20 mouse cellular contexts compared by ENCODE assay signal in genomic region chr10:8970807-8971206, GRCm38 (mm10).
A peak's percentile ranks its signal among the peaks of the same experiment; 100 is the strongest.
DNase-seq lines count a peak whose midpoint lies in the region; ATAC-seq and TF ChIP-seq lines count a peak whose summit lies in the region.
"Had no signal": no experiment of that assay in that cellular context is flagged by ENCODE, and none has a peak within 500 bp of the region (broad histone marks: within the 10 kb centered on the region; RNA-seq: fewer than 3 reads in every experiment).

No protein-coding gene starts in this region.

- no peak overlapping the region for H3K4me2 ChIP-seq in heart, postnatal 0 days (ENCODE audit: low read depth, low read length)
- no peak overlapping the region for H3K4me2 ChIP-seq in kidney, embryonic 15.5 days
- H3K4me2 ChIP-seq: embryonic facial prominence, embryonic 12.5 days; forebrain, embryonic 12.5 days had no signal

- TF ChIP-seq EP300 in heart, postnatal 0 days (IDR thresholded peaks at IDR 0.05; ENCODE audit: low read depth): no peak

- peaks cover 17% of the 10 kb centered on the region; the same call in 1 of the 2 replicates for H3K4me1 ChIP-seq in heart, postnatal 0 days (ENCODE audit: control insufficient read depth, insufficient read depth)
- no peaks in the 10 kb centered on the region for H3K4me1 ChIP-seq in ES-E14 (ENCODE audit: control insufficient read depth in 2 of 2, insufficient read depth in 2 of 2, low read length in 2 of 2, poor library complexity in 1 of 2)
- peaks cover 26% of the 10 kb centered on the region for H3K4me1 ChIP-seq in kidney, embryonic 15.5 days

- 78% methylated on average over 3 of the region's 3 CpGs for WGBS in heart, postnatal 0 days
- 64% methylated on average over 3 of the region's 3 CpGs for WGBS in kidney, embryonic 15.5 days

- H3K9ac ChIP-seq in heart, postnatal 0 days (replicated peaks; ENCODE audit: low read depth, low read length): no peak overlapping the region
- no peak overlapping the region for H3K9ac ChIP-seq in ES-E14 (ENCODE audit: insufficient read depth, low read depth, low read length, poor library complexity, severe bottlenecking)
- H3K9ac ChIP-seq in kidney, embryonic 15.5 days: no peak overlapping the region
- H3K9ac ChIP-seq: embryonic facial prominence, embryonic 12.5 days; forebrain, embryonic 12.5 days had no signal

- H3K27ac ChIP-seq in heart, postnatal 0 days (ENCODE audit: low read depth): peak overlapping the region; percentile 4; the same call in 1 of the 2 replicates
- H3K27ac ChIP-seq in ES-E14 (ENCODE audit: insufficient read depth, low read depth, low read length, poor library complexity, severe bottlenecking): no peak overlapping the region
- no peak overlapping the region for H3K27ac ChIP-seq in kidney, embryonic 15.5 days
- H3K27ac ChIP-seq: embryonic facial prominence, embryonic 10.5 days; embryonic facial prominence, embryonic 12.5 days; forebrain, embryonic 10.5 days; forebrain, embryonic 12.5 days had no signal

- no peak for TF ChIP-seq CTCF in heart, postnatal 0 days (IDR thresholded peaks at IDR 0.05; ENCODE audit: low read depth)

- H3K9me3 ChIP-seq in heart, postnatal 0 days (replicated peaks; ENCODE audit: control insufficient read depth, low read length): no peaks in the 10 kb centered on the region
- H3K9me3 ChIP-seq in ES-E14 (ENCODE audit: control insufficient read depth, insufficient read depth, low read depth, low read length): no peaks in the 10 kb centered on the region
- H3K9me3 ChIP-seq in kidney, embryonic 15.5 days (replicated peaks): no peaks in the 10 kb centered on the region
- H3K9me3 ChIP-seq: embryonic facial prominence, embryonic 10.5 days; embryonic facial prominence, embryonic 12.5 days; forebrain, embryonic 10.5 days; forebrain, embryonic 12.5 days had no signal

- no peak overlapping the region for H3K4me3 ChIP-seq in heart, postnatal 0 days (ENCODE audit: low read depth, low read length)
- no peak overlapping the region for H3K4me3 ChIP-seq in ES-E14 (ENCODE audit: insufficient read depth in 1 of 2, low read depth in 1 of 2, low read length in 2 of 2, poor library complexity in 1 of 2, severe bottlenecking in 1 of 2)
- no peak overlapping the region for H3K4me3 ChIP-seq in kidney, embryonic 15.5 days (replicated peaks)
- H3K4me3 ChIP-seq: embryonic facial prominence, embryonic 10.5 days; embryonic facial prominence, embryonic 12.5 days; erythroblast, embryonic 14.5 days; forebrain, embryonic 10.5 days; forebrain, embryonic 12.5 days had no signal

- in situ Hi-C loops in ES-E14 (cut with MboI; ENCODE audit: low sequenced_read_pairs in 2 of 2, unreplicated experiment in 2 of 2): no loop called here

- ATAC-seq in heart, postnatal 0 days (ENCODE audit: insufficient read depth, low read depth): no peak
- ATAC-seq in kidney, embryonic 15.5 days (replicated peaks; ENCODE audit: low FRiP score): no peak
- ATAC-seq: forebrain, embryonic 14.5 days; forebrain, embryonic 16.5 days had no signal

- no peaks in the 10 kb centered on the region for H3K36me3 ChIP-seq in heart, postnatal 0 days (replicated peaks; ENCODE audit: control insufficient read depth, insufficient read depth, low read length)
- no peaks in the 10 kb centered on the region for H3K36me3 ChIP-seq in ES-E14 (ENCODE audit: control insufficient read depth, insufficient read depth, low read length, poor library complexity, severe bottlenecking)
- H3K36me3 ChIP-seq in kidney, embryonic 15.5 days: no peaks in the 10 kb centered on the region
- H3K36me3 ChIP-seq: embryonic facial prominence, embryonic 10.5 days; embryonic facial prominence, embryonic 12.5 days; forebrain, embryonic 10.5 days; forebrain, embryonic 12.5 days had no signal

- DNase-seq in heart, postnatal 0 days (ENCODE audit: low spot score): no peak
- DNase-seq in heart, adult 9 months (ENCODE audit: low spot score in 2 of 2): no peak
- no peak for DNase-seq in ES-E14 (ENCODE audit: low read depth, low spot score)
- no peak for DNase-seq in adrenal gland, postnatal 4 days (ENCODE audit: low spot score in 2 of 2)
- DNase-seq: adrenal gland, adult 2 months; adrenal gland, postnatal 10 days; adrenal gland, postnatal 25 days; cerebellum, adult 11-12 months; cerebellum, adult 2 months; cerebellum, adult 9-10 months; cerebellum, postnatal 10 days; cerebellum, postnatal 25 days had no signal

- H3K27me3 ChIP-seq in heart, postnatal 0 days (ENCODE audit: control insufficient read depth, insufficient read depth, low read length): no peaks in the 10 kb centered on the region
- H3K27me3 ChIP-seq in kidney, embryonic 15.5 days: no peaks in the 10 kb centered on the region
- H3K27me3 ChIP-seq: embryonic facial prominence, embryonic 12.5 days; forebrain, embryonic 12.5 days had no signal

TF ChIP-seq in ES-E14, 5 proteins besides CTCF, POLR2A, EP300 and RAD21:
- TF ChIP-seq MAFK (IDR thresholded peaks at IDR 0.05; ENCODE audit: insufficient read depth, low read depth, low read length): peak; percentile 76
- TF ChIP-seq ZNF384 (IDR thresholded peaks at IDR 0.05; ENCODE audit: low read depth, low read length): no peak
- no peak for TF ChIP-seq HCFC1 (IDR thresholded peaks at IDR 0.05; ENCODE audit: borderline replicate concordance, insufficient read depth, low read length)
